Mouse (Mus musculus): ENCODE data around the gene Insrr. TPM values are rescaled to one million over a fixed set of nuclear protein-coding genes. Genes with fewer than 3 reads are reported as not detected.
"Not testable (repeated sequence)": the region's sequence is repeated elsewhere in the genome, so short reads cannot be mapped to it uniquely, and the experiment has no call there.

The Insrr gene
- polyA plus RNA-seq, 2 experiments from 2014 or later, result 0.28 to 0.61 TPM

DNA sequence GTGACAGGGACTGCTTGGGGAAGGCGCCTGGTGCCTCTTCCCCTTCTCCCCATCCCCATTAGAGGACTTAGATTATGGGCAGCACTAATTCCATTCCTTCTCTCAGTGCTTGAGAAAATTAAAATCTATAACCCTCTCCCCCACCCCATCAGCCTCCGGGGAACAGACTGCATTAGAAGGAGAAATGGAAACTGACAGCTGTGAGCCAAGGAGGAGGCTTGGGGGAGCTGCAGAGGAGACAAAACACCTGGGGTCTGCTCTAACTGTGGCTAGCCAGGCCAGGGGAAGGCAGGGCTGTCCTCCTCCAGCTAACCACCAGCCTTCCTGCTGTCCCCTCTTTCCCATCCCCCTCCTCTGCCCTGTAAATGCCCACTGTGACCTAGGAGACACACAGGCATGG lies 17.7 kb upstream of the Insrr start:
- no peak for ATAC-seq

DNA sequence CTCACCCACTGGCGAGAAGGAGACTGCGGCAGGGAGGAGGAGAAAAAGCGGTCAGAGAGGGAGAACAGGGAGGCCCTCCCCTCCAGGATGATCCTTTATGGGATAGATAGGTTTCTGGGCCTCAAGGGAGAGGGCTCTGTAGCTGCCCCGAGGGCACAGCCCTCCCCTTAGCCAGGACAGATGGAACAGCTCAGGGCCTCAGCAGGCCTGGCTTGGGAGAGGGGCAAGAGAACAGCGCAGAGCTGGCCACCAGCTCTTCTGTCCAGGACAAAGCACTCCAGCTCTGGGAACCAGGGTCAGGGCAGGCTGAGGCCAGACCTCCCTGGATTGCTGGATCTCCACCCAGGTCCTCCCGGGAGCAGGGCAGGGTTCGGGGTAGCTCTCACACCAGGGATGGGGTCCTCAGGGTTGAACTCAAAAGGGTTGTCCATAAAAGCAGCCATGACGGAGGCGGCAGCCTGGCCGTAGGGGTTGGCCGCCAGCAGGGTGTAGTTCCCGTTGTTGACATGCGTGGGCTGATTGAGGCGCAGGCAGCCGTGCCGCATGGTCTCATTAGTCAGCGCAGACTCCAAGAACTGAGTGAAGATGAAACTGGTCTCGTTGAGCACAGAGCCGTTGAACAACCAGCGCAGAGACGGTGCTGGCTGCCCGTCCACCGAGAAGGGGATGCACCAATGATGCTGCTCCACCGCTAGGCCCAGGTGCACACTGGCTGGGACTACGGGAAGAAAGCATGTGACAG lies 13.3 kb upstream of the Insrr start:
- no peak for ATAC-seq

DNA sequence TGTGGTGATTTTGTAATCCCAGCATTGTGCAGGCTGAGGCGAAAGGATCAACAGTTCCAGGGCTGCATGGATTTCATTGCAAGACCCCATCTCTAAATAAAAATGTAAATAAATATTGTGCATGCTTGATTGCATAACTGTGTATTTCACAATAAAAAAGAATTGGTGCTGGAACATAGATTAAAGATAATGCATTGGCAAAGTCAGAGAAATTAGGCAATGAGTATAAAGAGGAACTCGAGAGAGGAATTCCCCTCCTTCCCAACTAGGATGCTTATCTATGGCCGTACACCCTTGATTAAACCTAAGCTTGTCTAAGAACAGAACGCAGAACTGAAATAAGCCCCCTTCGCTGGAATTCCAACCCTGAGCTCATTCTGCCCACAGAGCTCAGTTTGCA lies 11.6 kb upstream of the Insrr start:
- ATAC-seq, result no peak

GRCm38 (mm10) chr3:87785626-87786214 lies 11.0 kb upstream of the Insrr start:
- ATAC-seq, result no peak

DNA sequence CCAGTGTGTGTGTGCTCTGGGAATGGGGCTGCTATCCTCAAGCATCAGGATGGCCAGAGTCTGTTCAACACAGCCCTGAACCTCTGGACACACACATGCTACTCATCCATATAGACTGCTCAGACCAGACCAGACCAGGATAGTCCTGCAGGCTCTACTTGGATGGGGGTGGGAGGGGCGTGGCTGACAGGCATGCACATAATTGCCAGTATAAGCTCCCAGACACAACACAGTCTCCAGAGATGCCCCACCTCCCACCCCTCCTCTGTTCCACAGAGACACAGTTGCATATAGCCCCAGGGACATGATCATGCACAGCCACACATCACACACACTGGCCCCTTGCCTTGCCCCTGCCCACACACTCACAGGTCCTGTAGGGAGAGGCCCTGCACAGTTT lies 7.5 kb upstream of the Insrr start:
- no peak for ATAC-seq

DNA sequence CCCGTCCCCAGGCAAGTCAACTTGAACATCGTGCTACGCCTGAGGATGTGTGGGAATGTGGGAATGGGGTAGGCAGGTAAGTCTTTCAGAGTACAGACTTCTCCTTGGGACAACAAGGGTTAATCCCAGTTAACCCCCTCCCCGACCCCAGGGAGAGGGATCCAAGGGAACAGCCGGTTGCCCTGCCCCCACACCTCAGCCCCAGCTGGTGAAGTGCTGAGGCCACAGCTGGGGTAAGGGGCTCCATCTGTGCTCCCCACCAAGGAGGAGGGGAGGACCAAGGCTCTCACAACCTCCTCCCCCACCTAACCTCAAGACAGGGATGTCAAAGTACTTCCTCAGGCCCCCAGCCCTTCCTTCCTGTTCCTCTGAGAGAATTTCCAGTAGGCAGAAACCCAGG lies 7.0 kb upstream of the Insrr start:
- ATAC-seq, result no peak

GRCm38 (mm10) chr3:87794922-87795325 lies 1.8 kb upstream of the Insrr start, which contains the start of gene Ntrk1:
TSS of gene Ntrk1 (minus strand) at chr3:87795162.
- ATAC-seq, result no peak

DNA sequence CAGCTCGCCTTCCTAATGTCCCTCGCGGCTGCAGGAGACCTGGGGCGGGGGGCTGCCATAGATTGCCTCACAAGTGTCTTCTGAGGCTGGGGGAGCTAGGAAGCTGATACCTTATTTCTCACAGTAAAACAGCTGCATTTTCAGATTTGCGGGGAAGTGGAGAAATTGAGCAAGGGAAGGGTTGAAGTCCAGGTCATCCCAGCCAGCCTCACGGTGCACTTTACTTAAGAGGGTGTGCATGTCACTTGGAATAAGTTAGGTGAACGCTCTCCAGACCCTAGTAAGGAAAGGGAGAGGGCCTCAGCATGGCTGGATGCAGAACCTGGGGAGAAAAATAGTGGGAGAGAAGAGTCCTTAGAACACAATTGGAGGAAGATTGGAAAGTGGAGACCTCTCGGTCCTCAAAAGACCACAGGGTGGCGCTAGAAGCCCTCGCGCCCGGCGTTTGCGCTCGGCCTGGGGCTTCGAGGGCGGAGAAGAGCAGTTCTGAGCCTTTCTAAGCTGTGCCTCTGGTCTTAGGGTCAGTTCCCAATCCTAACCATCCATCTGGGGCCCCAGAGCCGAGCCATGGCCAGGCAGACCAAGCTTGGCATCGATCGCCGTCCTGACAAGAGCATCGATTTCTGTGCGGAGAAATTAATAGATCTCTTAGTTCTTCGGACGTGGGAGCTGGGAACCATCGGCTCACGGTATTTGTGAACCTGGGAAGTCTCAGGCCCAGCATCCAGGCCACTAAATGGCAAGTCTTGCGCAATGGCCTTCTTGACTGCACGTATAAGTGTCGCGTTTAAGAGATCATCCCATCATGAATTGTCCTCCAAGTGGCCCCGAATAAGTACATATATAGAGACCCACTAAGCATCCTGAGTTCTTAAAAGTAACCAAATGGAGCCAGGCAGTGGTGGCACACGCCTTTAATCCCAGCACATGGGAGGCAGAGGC lies 1.1 kb upstream of the Insrr start:
- ATAC-seq, result peak; percentile 52

- ATAC-seq, result no peak
These were observed 4.9 kb downstream of the Insrr start for GRCm38 (mm10) chr3:87801681-87802080.

GRCm38 (mm10) chr3:87804038-87804677 lies 7.4 kb downstream of the Insrr start:
- ATAC-seq, result peak; percentile 61

DNA sequence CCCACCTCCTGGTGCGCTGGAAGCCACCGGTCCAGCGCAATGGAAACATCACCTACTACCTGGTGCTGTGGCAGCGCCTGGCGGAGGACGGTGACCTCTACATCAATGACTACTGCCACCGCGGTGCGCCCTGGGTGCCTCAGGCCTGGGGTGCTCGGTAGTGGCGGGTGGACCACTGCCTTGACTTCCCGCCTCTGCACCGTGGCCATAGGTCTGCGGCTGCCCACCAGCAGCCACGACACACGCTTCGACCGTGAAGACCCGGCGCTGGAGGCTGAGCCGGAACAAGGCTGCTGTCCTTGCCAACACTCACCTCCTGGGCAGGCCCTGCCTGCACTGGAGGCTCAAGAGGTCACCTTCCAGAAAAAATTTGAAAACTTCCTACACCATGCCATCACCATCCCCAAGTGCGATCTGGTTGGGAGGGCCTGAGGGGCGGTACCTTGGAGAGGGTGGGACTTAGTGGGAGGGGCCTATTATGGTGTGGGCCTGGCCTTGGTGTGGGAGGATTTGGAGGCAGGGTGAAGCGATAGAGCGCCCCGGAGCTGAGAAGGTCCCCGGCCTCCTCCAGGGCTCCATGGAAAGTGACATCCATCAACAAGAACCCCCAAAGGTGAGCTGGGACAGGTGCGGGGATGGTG lies 12.7 kb downstream of the Insrr start:
- ATAC-seq, result no peak

- ATAC-seq, result no peak
These were observed 14.5 kb downstream of the Insrr start for GRCm38 (mm10) chr3:87811297-87811696.

DNA sequence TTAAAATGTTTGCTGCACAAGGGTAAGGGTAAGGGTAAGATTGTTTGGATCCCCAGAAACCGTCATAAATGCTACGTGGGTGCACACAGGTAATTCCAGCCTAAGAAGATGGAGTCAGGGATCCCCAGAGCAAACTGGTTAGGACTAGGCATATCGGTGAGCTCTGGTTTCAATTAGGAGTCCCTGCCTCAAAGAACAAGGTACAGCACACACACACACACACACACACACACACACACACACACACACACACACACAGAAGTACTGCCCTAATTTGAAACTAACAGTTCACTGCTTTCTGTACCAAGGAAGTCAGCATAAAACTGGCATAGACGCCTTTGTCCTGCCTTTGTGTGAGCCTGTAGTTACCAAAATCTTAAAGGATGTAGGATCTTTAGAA lies 15.7 kb downstream of the Insrr start:
- no peak for ATAC-seq

DNA sequence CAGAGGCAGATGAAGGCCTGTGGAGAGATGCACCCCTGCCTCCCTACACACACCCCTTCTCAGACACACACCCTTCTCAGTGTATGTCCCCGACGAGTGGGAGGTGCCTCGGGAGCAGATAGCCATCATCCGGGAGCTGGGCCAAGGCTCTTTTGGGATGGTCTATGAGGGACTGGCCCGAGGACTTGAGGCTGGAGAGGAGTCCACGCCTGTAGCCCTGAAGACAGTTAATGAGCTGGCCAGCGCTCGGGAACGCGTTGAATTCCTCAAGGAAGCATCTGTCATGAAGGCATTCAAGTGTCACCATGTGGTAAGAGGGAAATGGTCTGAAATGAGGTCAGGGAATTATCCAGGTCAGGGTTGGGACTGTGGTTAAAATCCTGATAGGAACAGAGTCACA lies 16.1 kb downstream of the Insrr start:
- ATAC-seq, result no peak

- no peak for ATAC-seq
These were observed 19.4 kb downstream of the Insrr start for GRCm38 (mm10) chr3:87816166-87816565.

GRCm38 (mm10) chr3:87816646-87817093 lies 19.9 kb downstream of the Insrr start:
- no peak for ATAC-seq

DNA sequence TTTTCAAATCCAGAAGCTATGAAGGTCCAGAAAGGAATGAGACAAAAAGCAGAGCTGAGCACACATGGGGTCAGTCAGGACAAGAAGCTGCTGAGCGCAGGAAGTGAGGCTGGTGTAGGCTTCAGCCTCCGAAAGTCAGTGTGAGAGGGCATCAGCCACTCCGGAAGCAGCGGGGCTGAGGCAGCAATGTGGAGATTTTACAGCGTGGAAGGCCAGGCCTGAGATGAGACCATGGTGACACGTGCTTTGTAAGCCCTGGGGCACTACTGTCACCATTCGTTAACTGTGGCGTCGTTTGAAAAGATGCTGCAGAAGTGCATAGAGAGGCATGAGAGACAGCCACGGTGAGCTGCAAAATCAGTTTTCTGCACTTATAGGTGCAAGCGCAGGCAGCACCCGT lies 21.5 kb downstream of the Insrr start:
- ATAC-seq, result no peak

DNA sequence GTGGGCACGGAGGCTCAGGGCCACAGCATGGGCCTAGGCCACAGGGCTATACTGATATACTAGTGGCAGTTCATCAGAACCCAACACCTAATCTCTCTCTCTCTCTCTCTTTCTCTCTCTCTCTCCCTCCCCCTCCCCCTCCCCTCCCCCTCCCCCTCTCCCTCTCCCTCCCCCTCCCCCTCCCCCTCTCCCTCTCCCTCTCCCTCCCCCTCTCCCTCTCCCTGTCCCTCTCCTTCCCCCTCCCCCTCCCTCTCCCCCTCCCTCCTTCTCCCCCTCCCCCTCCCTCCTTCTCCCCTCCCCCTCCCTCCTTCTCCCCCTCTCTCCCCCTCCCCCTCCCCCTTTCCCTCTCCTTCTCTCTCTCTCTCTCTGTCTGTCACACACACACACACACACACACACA lies 27.5 kb downstream of the Insrr start, which contains the start of gene Pear1:
Gene Pear1 (minus strand): TSS at position 101 of the 400 bp plus-strand sequence.
- not testable (repeated sequence) for ATAC-seq

- ATAC-seq, result no peak
These were observed 31.7 kb downstream of the Insrr start for GRCm38 (mm10) chr3:87828435-87828834.

GRCm38 (mm10) chr3:87829025-87829424 lies 32.3 kb downstream of the Insrr start:
- ATAC-seq, result no peak

- peak; percentile 77 for ATAC-seq
These were observed 35.5 kb downstream of the Insrr start for GRCm38 (mm10) chr3:87832109-87832859.

Data from activated CD4-positive, CD25-positive, alpha-beta regulatory T cell, adult 4 months (primary cell).